Mouse (Mus musculus) cerebellum, adult 11-12 months (tissue): ENCODE data around the gene Scyl2.
A peak's percentile ranks its signal among the peaks of the same experiment; 100 is the strongest.
"Not testable (repeated sequence)": the region's sequence is repeated elsewhere in the genome, so short reads cannot be mapped to it uniquely, and the experiment has no call there.

Experiments
- DNase-seq: peaks from one replicate; pipeline ENCODE4 v3.0.0; 2022

Gene Scyl2

DNA sequence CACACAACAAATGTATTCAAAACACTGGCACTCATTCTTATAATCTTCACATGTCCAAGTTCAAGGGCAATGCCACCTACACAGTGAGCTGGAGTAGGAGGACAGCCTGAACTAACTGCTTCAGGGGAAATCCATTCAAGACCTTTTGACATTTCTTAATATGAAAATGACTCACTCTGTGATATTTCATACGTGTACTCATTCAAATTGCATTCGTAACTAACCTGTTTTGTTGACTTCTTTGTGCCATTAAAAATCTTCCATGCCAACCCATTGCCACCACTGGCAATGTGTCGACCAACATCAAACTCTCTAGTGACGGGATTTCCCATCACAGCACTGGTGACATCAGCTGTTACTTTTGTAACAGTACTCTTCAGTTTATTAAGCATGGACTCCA is 8.0 kb downstream of the Scyl2 start:
- no peak for DNase-seq

DNA sequence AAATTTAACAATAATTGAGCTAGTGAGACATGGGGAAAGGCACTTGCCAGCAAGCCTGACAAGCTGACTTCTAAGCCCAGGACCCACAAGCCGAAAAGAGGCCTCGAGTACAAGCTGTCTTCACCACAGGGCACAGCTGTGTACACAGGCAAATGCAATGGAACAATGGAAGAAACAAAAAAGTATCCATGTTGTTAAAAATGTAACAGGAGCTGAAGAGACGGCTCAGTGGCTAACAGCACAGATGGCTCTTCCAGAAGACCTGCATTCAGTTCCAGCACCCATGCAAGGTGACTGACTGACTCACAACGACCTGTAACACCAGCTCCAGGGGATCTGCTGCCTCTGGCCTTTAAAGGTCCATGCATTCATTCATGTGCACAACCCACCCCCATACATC is 9.5 kb downstream of the Scyl2 start:
- DNase-seq, result peak; percentile 28

DNA sequence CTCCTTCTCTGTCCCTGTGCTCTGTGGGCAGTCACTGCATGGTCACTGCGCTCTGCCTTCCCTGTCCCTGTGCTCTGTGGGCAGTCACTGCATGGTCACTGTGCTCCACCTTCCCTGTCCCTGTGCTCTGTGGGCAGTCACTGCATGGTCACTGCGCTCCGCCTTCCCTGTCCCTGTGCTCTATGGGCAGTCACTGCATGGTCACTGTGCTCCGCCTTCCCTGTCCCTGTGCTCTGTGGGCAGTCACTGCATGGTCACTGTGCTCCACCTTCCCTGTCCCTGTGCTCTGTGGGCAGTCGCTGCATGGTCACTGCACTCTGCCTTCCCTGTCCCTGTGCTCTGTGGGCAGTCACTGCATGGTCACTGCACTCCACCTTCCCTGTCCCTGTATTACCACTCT is 15.7 kb downstream of the Scyl2 start:
- DNase-seq, result not testable (repeated sequence)

DNA sequence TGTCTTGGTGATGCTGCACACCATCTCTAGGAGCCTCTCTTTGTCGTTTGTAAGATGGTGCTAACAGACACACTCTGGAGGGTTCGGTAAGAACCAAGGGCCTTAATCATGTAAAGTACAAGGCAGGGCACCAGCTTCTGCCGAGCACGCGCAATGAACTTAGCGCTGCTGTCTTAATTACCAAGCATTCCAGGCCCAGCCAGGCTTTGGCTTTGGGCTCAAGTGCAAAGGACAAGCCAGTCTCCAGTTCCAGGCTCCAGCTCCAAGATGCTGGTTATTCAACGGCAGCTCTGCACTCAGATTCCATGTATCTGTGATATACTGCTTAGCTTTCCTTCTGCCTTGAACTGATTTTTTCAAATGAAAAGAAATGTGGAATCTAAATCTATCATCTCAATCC is 18.5 kb downstream of the Scyl2 start:
- DNase-seq, result no peak

DNA sequence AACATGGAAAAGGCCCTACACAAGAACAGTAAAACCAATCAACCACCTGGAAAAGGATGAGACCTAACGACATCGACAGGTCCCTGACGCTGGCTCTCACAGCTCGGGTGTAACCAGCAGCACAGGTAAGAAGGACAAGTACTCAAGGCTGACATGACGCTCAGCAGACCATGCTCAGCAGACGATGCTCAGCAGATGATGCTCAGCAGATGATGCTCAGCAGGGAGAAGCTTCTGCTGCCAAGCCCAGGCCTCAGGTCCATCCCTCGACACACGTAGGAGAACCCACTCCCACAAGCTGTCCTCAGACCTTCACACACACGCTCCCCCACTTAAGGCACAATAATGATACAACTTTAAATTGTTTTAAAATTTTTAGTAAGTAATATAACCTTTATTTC is 20.4 kb downstream of the Scyl2 start:
- DNase-seq, result peak; percentile 79

DNA sequence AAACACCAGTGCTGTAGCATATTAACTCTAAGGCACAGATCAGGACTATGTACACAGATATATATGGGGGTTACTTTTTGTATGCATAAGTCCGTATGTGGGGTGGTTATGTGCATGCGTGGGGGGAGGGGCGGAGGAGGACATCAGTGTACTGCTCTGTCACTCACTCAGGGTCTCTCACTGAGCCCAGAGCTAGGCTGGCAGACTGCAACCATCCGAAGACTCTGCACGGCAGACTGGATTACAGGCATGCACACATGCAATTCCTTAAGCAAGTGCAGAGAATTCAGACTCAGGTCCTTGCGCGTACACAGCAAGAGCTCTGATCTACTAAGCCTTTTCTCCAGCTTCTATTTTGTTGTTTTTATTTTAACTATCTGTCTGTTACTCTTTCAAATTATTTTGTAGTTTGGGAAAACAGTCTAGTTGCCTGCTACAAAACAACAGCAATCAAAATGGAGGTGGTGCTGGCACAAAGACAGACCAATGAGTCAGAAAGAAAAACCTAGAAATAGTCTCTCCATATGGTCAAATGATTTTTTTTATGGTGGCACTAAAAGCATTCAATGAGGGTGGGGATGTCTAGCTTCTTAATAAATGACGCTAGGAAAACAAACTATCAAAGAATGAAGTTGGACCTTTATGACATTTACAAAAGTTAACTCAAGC is 21.0 kb downstream of the Scyl2 start:
- DNase-seq, result peak; percentile 27

DNA sequence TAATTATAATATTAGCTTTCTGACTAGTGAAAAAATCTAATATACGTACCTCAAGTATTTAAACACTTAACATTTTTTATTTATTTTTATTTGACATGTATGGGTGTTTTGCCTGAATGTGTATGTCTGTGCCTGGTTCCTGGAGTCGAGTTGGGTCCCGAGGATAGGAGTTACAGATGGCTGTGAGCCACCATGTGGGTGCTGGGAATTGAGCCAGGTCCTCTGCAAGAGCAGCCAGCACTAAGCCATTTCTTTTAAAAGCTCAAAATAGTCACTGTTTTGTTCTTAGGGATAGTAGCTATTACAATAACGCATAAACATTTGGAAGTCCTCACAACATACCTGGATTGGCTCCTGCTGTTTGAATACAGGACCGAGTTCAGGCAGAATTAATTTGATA is 29.7 kb downstream of the Scyl2 start:
- peak; percentile 74 for DNase-seq

DNA sequence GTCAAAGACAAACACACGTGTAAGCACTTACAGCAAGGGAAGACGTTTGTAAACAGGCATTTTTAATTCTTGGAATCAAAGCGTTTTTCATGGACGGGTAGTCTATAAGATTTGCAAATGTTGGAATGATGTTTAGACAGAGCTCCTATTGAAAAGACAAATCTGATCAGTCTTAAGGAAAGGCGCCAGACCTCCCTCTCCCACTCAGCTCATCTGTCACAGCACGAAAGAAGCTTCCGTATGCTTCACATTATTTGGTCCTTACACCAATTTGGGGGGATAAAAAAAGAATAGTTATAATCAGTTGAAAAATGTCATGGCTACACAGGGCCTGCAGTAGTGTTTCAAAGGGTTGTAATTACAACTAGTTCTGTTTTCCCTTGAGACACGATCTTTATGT is 33.2 kb downstream of the Scyl2 start:
- no peak for DNase-seq

DNA sequence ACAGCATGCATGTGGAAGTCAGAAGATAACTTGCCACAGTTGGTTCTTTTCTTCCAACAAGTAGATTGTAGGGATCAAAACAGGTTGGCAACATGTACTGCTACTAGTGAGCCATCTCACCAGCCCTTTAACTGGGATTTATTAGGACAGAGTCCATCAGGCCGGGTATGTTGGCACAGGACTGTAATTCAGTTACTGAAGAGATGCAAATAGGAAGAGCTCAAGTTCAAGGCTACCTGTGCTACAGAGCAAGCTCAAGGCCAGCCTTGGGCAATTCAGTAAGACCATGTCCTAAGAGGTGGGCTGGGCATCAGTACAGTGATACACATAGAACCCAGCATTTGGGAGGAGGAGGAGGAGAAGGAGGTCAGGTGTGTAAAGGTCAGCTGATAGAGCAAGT is 34.4 kb downstream of the Scyl2 start:
- DNase-seq, result no peak

DNA sequence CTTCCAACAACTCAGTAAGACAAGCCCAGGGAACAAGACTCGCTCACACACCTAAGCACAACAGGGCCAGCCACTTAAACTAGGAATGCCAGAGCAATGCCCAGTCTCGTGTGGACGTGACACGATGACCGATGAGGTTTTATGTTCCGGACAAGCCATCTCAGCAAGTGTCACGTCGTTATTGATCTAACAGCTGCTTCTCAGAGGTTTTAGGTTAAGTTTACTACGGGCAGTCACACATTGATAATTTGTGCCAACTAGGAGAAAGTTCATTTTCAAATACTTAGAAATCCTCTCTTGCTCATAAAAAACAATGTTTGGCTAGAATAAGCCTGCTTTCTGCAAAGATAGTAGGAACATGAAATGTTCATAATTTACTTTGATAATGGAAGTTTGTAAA is 39.2 kb downstream of the Scyl2 start:
- DNase-seq, result no peak

DNA sequence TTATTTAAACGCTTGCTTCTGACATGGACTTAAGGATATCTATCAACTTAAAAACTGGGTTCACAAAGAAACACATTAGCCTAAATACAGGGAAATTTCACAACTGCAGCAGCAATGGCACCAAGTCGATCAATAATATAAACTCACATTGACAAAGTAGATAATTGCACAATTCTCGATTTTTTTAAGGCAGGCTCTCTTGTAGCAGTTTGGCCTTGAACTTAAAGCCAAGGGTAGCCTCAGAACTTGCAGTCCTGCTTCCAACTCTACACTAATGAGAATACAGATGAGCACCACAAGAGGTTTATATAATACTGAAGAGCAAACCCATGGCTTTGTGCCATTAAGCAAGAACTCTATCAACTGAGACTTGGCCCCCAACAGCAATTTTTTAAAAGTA is 49.1 kb downstream of the Scyl2 start:
- DNase-seq, result no peak

DNA sequence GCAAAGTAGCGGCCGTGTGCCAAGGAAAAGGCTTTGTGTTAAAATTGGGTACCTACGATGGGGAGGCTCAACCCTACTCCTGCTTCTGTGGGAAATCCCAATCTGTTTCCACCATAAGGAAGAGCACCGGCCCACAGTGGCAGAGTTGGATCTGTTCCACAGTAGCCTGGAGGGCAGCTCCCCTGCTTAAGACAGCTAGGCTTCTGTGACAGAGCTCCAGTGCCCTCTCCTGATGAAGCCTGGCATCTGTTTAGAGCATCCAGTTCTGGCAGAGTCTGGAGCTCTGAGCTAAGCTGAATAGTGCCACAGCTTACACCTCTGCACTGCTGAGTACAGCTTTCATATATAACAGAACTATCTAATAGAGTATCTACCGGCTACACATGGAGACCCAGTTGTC is 51.1 kb downstream of the Scyl2 start:
- DNase-seq, result peak; percentile 62

DNA sequence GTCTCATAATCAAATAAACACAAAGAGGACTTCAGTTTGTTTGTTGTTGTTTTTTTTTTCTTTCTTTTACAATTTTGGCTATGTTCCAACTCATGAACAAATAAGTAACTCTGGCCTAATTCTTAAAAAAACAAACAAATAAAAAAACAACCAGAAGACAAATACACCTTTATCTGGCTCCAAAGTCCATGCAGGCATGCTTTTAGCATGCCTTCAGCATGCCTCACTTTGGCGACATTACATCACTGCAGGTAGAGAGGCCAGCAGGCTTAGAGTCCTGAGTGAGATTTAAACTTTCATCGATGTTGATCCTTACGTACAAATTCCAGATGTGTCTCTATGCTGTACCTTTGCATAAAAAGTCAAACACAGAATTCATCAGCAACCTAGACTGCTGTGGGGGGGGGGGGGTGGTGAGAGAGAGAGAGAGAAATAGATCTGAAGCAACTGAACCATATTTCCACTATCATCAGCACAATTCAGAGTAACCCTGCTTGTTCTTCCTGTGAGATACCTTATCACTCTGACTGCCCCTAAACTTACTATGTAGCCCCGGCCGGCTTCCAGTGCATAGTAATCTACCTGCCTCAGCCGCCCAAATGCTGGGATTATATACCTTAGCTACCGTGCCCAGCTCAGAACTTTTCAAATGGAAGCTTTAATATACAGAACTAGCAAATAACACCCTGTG is 52.2 kb downstream of the Scyl2 start:
- DNase-seq, result no peak

DNA sequence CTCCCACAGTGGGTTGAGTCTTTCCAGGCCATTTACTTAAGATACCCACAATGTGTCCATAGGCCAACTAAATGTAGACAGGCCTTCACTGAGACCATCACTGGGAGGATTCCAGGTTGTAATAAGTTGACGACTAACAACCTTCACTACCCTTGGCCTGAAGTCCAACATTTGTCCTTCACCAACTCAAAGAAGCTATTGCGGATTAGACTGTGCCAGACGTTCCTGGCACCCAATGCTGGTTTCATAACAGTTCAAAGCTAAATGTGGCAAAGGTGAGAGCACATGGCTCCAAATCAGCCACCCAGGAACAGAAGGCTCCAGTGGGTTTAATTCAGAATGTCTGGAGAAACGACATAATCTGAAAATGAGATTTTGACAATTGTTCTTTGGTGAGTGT is 53.0 kb downstream of the Scyl2 start:
- DNase-seq, result no peak

DNA sequence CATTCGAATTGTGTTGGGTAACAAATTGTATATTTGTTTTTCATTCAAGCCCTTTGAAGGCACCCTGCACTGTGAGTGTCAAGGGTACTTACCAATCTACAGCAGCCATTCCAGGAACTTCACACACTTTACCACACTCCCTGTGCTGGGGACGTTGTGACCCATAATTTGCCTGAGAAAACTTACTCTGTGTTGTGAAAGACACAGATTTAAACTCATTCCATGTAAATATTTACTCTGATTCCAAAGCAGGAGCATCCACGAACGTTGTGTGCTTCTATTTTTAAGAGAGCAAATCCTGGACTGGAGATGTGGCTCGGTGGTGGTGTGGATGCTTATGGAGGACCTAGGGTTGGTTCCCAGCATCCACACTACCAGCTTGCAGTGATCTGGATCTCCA is 54.3 kb downstream of the Scyl2 start:
- no peak for DNase-seq

DNA sequence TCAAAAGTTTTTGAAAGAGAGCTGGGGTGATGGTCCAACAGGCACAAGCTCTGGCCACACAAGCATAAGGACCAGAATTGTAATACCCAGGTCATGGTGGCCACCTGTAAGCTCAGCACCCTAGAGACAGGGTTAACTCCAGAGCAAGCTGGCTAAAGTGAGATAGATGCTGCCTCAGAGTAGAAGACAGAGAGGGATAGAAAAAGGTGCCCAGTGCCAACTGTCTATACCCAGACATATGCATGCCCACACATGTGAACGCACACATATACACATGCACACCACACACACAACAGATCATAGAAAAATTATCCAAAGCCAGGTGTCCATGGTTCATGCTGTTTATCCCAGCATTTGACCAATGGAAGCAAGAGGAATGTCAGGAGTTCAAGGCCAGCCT is 55.5 kb downstream of the Scyl2 start:
- no peak for DNase-seq

DNA sequence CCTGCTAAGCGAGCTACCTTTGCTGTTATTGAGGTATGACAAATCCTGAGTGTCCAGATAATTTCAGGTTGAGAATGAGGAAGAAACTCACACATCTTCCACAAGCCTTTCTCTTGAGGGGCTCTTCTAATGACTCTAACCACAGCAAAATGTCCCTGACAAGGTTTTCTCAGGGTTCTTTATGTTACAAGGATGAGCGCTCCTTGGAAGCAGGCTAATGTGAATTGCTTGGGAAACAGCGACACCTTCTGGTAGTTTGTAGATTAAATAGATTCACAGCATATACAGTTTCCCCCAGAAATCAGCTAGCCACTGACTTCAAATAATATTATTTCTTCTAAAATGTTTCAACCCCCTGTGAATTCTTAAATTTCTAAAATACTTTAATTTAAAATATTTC is 56.0 kb downstream of the Scyl2 start:
- DNase-seq, result no peak

DNA sequence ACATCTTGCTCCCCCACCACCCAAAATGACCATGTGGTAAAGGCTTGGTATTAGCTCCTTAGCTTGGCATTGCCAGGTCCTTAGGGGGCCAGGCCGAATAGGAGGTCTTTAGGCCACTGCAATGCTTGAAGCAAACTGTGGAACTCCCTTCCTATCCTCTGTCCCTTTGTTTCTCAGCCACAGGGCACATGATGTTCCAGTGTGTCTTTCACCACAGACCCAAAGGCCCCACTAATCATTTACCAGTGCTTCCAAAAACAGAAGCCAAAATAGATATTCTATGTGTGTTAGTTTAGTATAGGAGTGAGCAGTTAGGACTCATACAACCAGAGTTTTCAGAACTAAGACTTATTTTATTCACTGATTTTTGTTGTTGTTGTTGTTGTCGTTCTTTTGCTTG is 59.4 kb downstream of the Scyl2 start:
- DNase-seq, result no peak

DNA sequence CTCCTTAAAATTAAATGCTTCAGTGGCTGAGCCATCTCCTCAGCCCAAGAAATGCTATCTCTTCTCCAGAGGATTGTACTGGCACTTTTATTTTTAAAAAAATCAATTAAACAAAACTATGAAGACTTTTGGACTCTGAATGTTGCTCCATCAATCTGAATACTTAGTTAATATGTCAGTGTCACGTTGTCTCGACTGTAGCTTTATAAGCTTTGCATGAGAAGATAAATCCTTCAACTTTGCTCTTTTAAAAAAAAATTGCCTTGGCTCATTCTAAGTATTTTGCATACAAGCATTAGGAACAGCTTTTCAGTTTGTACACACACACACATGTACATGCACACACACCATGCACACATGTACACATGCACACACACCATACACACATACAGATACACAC is 61.9 kb downstream of the Scyl2 start:
- no peak for DNase-seq

DNA sequence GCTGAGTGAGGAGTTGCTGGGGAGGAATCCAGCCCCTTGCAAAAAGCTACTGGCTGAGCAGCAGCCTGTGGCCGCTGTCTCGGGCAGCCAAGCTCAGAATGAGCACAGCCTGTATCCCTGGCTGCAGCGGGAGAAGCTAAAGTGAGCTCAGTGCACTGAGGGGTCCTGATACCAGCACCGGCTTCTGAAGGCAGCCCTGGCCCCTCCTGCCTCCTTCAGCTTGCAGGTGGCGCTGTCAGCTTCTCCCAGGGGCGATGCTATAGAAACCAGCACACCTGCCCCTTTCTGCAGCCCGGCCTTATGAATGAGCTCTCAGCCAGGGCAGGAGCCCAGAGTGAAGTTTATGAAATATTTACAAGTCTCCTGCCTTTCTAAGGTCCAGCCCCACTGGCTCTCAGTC is 65.0 kb downstream of the Scyl2 start, which contains the start of gene Slc17a8:
TSS of gene Slc17a8 (minus strand) at position 125 of the 400 bp plus-strand sequence.
- no peak for DNase-seq

DNA sequence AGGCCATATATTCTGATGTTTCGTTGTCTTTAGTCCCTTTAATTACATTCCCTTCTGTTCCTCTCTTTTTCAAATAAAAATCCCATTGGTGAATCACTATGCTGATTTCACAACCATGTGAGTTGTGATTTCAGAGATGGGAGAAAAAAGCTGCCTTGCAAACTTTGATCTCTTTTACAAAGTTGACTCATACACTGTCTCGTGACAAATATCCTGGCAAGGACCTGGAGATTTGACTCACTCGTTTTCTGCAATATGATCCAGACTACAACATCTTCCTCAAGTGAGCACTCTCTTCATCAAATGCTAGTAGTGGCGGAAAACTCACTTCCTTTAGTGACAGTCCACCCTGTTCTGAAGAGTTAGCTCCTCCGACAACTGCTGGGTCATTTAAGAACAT is 86.8 kb downstream of the Scyl2 start:
- no peak for DNase-seq

DNA sequence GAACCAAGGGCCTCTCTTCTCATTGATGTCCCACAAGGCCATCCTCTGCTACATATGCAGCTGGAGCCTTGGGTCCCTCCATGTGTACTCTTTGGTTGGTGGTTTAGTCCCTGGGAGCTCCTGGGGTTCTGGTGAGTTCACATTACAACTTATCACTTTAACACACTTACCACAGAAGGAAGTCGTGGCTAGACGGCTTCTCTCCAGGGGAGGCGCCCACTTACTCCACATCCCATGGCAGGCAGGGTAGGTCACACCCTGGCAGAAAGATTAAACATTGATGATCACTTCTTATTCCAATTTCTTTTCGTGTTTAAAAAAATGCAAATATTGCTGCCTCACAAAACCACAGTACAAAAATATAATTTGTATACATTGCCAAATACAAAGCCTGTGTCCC is 88.8 kb downstream of the Scyl2 start:
- no peak for DNase-seq

DNA sequence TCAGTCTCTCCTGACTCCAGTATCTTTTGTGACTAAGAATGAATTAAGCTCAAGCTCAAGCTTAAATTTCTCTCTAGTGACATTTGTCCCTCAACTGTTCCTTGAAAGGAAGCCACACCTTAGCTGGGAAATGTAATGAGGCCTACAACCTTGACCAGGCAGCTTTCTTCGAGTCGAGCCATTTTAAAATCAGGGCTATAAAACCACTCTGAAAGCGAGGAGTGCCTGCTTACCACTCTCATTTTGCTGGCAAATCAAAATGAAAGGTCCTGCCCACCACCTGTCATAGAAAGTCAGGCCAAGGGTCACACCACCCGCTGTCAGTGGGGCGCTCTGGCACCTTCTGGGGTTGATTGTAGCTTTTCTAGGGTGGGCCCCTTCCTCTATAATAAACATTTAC is 90.2 kb downstream of the Scyl2 start:
- no peak for DNase-seq

DNA sequence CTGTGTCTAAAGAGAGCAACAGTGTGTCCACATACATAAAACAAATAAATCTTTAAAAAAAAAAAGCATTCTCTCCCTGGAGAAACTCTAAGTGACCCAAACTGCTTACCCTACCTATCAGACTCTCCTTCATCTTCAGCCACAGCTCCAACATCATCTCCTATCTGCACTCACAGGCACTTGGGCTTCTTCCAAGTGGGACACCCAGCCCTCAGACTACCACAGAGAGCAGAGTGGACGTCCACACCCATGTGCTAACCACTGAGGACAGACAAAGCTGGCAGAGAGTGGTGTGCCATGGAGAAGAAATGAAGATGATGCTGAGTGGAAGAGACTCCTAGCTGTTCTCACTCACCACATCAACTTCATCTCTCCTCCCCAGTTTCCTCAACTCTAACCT is 90.6 kb downstream of the Scyl2 start:
- DNase-seq, result no peak

DNA sequence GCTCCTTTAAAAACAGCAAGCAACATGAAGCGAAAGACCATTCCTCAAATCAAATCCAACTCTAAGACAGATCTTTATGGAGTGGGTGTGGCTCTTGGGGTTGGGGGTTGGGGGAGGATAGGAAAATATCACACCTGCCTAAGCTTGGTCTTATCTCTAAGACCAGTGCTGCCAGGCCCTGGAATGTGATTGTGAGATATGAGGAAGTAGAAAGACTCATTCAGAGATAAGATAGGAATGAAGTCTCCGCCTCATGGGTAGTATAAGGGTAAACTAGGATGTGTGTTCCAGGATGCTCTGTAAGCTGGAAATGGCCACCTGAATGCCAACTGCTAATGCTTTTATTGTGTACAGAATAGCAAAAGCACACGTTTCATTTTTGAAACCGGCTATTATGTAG is 91.8 kb downstream of the Scyl2 start:
- DNase-seq, result no peak
